Mouse (Mus musculus): ENCODE data around the gene Bloc1s6.

DNA sequence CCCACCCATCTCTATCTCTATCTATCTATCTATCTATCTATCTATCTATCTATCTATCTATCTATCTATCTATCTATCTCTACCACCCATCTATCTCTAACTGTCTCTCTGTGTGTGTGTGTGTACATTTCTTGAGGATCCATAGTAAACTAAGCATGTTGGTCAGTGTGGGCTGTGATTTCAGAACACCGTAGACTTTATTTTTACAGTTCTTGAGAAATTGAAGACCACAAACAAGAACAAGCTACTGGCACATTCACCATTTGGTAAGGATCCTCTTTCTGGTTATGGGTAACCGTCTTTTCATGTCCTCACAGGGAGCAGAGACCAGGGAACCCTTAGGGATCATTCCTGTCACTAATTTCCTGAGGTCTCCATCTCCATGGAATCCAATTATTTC is 25.5 kb upstream of the Bloc1s6 start:
- TF ChIP-seq CTCF (IDR thresholded peaks at IDR 0.05; ENCODE audit: borderline replicate concordance, insufficient read depth, low read length) (no peak), POLR2A (IDR thresholded peaks at IDR 0.05; ENCODE audit: low read depth, low read length) (no peak)
